Mouse (Mus musculus) cerebellum, adult 11-12 months (tissue): ENCODE data around the gene Gm20517.

Source experiments
- DNase-seq: peaks from one replicate; pipeline ENCODE4 v3.0.0; 2022

The Gm20517 gene

DNA sequence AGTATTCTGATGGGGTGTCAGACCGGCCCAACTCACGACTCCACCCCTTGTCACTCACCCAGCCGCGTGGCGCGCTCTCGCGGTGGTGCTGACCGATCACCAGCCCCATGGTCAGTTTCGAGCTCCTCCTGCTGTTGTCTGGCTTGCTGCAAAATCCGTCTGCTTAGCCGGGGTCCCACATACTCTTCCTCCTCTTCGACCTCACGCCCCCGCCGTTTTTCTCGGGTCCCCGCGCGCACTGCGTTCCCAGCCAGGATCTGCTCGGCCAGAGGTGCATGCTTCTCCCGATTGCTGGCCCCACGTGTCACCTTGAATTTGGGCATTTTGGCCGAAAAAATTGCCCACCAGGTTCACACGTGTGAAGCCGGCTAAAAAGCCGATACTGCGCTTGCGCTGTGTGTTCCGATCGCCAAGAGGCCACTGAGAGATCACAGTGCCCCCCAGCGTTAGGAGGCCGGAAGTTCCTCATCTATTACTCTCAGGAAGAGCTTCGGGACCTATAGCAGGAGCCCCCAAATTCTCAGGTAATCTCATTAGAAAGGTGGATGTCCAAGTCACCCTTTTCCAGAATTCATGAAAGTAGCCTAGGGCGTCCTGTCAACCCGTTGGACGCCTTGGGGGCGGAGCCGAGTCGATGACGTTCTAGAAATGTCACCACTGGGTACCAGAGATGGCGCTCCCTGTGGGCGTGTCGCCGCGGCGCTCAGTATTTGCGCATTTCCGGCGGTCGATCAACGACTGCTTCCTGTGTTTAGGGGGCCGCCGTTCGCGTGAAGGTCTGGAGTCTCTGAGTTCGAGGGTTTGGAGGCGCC is at the start of gene Gm20517, which contains the start of the genes Bysl and Med20:
Gene Gm20517, plus strand, starts transcription at position 741 of the 812 bp plus-strand sequence.
Gene Bysl, minus strand, starts transcription at position 644 of the 812 bp plus-strand sequence.
Gene Med20, plus strand, starts transcription at position 734 of the 812 bp plus-strand sequence.
- peak; percentile 96 for DNase-seq

DNA sequence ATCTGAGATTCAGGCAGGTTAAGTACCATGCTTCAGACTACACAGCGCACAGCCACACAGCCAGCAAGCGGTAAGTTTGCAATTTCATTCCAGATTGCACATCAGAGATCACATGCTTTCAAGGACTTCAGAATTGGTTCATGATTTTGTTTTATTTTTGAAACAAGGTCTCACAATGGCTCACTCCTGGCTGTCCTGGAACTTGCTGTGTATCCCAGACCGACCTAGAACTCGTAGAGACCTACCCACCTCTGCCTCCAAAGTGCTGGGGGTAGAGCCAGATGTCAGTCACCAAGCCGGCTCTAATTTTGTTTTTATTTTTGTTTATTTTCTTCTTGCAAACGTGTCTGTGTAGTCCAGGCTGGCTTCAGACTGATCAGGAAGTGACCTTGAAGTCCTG is 48.5 kb upstream of the Gm20517 start:
- DNase-seq = no peak

DNA sequence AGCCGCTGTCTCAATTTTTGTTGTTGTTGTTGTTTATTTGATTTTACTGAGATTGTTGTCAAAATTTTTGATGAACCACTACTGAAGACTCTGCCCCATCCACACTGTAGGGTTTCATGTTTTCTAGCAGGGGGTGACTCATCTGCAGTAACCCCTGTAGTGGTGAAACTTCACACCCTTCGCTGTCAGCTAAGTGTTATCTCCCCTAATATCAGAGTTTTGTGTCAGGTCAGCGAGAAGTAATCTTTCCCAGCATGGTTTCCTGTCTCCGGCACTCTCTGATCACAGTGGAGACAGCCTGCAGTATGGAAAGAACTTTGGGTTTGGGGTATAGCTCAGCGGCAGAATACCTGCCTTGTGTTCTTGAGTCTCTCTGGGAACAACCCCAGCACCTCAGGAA is 46.8 kb upstream of the Gm20517 start:
- no peak for DNase-seq

DNA sequence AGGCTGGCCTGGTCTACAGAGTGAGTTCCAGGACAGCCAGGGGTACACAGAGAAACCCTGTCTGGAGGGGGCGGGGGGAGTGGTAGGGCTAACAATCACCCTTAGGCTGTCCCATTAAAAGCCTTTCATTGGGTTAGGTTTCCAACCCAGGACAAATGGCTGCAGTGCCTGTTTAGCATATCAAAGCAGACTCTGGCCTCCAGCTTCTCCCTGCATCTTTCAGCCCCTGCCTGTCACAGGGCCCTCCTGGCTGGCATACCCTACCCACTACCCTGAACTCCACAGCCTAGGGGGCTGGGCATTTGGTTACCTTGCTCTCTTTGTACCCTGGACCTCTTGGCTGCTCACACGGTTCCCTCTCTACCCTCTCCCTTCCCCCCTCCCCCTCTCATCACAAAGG is 45.3 kb upstream of the Gm20517 start:
- no peak for DNase-seq

DNA sequence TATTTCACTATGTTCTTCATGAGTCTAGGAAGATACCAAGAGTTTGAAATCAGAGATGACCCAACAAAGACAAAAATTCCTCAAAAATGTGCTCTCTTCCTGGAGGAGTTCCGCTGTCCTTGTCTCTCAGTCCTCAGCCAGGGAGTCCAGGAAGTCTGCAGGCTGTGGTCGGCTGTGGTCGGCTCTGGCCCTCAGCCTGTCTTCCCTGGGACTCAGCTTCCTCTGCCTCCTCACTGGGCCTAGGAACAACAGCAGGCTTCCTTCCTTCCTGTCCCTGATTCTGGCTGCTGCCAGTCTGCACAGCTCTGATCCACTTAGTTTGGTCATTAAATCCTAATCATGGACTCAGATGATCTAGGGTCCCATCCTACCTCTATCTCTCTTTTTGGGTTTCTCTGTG is 44.1 kb upstream of the Gm20517 start:
- DNase-seq = no peak

DNA sequence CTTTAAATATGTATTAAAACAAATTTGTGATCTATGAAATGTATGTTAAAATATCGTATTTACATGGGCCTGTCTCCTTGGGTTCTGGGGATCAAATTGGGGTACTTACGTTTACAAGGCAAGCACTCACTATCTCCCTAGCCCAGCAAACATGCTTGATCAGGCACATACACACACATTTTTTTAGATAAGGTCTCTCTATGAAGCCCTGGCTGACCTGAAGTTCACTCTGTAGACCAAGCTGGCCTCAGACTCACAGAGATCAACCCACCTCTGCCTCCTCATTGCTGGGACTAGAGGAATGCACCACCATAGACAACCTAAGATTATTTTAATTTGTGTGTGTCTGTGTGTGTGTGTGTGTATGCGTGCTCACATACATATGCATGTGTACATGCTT is 43.0 kb upstream of the Gm20517 start:
- DNase-seq = no peak

DNA sequence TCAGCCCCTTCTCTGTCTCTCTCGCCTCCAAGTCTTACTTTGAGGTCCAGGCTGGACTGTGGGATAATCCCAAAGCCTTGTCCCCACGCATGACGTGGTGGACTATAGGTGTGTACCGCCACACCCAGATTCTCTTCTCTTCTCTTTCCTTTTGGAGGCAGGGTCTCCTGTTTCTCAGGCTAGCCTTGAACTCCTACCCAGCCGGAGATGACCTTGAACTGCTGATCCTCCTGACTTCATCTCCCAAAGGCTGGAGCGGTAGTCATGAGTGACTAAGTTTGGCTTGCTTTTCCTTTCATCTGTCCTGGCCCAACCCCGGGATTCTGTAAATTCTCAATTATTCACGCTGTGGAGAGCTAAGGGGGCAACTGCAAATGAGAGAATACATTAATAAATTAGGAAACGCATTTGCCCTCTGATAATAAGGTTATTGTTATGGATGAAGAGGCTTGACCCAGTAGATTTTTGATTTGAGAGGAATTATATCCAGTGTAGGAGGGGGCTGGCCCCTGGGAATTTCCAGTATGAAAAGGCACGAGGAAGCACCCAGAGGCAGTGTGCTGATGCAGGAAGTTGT is 42.4 kb upstream of the Gm20517 start:
- DNase-seq = no peak

DNA sequence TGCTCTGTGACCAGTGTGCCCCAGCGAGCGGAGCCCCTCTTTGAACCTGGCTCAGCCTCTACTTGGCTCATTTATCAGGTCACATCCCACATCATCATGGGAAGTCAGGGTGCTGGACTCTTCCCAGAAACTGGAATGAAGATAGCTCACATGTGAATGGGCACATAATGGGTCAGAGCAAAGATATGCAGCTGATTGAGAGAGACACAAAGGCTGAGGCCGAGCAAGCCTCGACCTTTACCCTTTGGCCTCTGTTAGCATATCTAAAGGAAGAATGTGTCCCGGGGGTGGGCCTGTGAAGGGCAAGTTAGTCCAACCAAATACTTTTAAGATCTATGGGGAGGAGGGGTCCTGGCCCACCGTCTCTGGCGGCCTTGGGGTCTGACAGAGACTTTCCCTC is 39.8 kb upstream of the Gm20517 start:
- DNase-seq = no peak

DNA sequence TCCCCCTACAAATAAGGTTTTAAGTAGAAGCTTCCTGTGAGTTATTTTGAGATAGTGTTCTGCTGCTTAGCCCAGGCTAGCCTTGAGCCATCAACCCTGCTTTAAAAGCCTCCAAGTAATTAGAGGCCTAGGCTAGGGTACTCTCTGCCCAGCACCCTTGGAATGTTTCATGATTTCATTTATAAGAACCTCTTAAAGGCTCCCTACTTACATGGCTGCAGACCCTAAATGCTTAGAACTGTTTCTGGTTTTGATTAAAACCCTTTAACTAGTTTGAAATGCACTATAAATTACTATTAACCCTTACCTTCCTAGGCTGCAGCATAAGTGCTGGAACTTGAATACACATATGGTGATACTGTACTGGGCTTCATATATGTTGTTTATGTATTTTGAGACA is 39.0 kb upstream of the Gm20517 start:
- no peak for DNase-seq

DNA sequence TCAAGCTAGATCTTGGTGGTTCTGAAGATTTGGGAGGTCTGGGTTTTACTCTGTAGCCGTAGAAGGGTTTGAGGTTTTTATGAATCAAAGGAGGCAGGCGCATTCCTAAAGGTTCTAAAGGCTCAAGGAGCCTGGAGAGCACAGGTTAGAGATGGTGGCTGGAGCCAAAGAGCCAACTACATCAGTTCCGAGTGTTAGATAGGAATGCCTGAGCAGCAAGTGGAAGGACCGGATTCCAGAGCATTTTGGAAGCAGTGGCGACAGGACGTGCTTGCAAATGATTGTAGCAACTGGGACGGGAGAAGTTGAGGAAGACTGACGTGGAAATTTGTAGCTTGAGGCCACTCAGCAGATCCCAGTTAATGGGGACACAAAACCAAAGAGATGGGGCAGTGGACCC is 37.4 kb upstream of the Gm20517 start:
- DNase-seq = no peak

DNA sequence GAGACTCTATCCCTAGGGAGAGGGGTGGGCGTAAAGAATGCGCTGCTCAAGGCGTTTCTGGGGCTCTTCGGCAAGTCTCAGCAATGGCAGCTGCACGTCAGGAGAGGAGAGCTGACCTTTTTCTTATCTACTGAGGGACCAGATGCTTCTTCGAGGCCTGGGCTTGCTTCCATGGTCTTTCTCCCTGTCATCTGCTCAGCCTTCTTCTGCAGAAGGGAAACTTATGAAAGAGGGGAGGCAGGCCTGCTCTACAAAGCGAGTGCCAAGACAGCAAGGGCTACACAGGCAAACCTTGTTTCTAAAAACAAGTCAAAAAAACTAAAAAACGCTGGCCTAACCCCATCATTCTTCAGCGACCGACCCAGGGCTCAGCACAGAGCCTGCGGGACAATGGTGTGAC is 36.6 kb upstream of the Gm20517 start:
- DNase-seq = no peak

DNA sequence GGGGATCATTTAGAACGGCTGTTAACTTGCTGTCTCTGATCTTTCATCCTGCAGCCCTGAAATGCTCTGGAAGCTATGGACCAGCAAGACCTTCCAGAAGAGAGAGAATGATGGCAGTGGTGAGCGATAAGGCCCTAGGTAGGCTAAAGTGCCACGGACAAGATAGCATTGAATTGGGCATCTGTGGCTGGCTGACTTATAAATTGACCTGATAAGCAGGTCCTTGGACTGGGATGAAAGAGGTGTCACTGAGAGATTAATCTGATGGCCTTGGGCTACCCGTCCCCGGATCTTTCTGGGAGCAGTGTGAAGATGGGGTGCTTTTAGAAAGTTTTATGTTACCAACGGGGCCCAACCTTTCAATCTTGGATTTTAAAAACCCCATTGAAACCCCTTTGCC is 32.7 kb upstream of the Gm20517 start:
- DNase-seq = no peak

DNA sequence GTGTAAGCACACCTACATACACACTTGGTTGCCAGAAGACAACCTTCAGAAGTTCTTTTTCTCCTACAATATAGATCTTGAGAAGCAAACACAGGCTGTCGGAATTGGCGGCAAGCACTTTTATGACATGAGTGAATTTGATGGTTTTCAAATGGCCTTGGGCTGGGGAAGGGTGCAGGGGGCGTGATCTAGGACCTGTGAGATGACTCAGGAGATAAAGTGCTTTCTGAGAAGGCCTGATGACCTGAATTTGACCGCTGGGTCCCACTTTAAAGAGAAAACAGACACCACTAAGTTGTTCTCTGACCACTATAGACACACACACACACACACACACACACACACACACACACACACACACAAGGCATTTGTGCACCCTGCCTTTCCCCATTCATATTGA is 30.4 kb upstream of the Gm20517 start:
- DNase-seq = no peak

DNA sequence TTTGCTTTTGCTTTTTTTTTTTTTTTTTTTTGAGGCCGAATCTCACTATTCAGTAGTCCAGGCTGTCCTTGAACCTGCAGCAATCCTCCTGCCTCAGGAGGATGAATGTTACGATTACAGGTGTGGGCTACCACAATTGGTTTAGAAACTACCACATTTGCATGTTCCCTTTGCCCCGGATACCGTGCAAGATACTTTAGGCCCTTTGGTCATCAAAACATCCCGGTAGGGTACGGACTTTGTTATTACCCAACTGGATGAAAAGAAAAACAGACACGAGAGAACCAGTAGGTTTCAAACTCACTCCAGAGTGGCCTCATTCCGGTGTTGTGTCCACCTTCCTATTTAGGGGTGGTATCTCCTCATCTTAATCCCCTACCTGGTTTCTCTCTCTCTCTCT is 22.9 kb upstream of the Gm20517 start:
- no peak for DNase-seq

DNA sequence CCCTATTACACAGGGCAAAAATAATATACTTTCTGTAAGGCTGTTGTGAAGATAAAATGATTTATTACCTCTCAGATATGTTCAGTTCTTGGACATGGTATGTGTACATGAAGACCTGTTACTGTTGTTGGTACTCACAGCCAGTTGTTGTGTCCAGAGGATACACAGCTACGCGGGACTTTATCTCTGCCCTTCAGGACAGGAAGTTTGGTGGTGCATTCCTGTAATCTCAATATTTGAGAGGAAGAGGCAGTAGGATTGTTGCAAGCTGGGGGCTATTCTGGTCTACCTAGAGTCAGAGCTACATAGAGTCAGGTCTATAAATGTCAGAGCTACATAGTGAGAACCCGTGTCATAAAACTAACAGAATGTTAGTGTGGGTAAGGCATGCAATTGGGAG is 20.3 kb upstream of the Gm20517 start:
- DNase-seq = no peak

DNA sequence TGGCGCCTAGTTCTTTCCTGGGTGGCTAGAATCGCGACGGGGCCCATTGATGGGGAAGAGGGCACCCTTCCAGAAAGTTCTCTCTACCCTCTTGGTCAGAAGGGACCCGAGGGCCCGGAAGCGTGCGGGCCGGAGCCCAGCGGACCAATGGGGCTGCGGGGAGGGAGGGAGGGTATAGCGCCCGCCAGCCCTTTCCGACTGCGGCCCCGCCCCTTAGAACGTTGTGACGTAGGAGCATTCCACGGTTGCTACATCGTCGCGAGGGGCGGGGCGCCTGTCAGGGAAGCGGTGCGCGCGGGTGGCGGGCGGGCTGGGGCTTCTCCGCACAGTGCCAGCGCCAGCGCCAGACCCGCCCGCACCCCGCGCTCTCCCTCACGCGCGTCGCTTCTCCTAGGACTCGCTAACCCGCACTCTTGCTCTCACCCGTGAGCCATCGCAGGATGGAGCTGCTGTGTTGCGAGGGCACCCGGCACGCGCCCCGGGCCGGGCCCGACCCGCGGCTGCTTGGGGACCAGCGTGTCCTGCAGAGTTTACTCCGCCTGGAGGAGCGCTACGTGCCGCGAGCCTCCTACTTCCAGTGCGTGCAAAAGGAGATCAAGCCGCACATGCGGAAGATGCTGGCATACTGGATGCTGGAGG is 18.1 kb upstream of the Gm20517 start:
- peak; percentile 87 for DNase-seq

DNA sequence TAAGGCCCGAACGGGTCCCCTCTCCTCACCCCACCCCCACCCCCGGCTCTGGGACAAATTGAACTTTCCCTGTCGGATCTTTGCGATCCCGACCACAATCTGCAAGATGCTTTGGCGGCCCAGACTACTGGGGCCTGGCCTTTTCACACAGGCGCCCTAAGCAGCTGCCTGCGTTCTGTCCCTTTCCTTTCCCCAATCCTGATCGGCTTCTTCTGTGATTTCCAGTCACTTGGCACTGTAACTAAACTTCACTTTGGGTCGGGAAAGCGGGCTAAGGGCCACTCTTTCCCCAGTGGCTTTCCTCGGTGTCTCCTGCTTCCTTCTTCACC is 17.6 kb upstream of the Gm20517 start:
- no peak for DNase-seq

DNA sequence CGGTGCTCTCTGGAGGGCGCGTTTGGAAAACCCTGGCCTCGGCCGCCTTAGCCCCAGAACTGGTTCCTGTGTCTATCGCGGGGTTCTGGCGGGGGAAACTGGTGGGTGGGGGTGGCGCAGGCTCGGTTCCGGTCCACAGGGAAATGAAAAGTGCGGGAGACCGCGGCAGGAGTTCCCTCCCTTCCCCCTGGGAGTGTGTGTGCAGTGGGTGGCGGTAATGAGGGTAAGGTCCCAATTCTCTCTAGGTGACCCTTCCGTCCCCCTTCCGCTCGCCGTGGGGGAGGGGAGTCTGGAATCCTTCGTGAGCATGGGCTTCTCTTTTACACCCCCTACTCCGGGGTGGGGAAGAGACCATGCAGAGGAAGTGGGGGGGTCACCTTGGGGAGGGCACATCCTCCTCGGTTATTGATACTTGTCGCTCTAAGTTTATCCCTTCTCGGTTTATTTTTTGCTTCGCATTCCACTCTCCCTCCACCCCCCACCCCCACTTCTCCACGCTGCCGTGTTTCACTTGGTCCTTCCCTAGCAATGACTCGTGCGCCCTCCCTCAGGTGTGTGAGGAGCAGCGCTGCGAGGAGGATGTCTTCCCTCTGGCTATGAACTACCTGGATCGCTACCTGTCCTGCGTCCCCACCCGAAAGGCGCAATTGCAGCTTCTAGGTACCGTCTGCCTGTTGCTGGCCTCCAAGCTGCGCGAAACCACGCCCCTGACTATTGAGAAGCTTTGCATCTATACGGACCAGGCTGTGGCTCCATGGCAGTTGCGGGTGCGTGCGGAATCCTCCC is 17.0 kb upstream of the Gm20517 start:
- DNase-seq = peak; percentile 59

DNA sequence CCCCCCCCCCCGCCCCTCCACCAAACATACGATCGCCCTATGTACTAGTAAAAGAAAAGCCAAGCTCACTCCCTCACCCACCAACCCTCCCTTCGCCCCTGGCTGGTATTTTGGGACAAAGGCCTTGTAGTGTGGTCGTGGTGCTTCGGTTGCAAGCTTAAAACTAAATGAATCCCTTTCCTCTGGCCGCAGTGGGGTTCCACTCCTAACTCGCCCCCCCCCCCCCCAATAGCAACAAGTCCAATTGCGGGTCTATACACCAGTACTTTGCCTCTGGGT is 16.5 kb upstream of the Gm20517 start:
- DNase-seq = no peak

DNA sequence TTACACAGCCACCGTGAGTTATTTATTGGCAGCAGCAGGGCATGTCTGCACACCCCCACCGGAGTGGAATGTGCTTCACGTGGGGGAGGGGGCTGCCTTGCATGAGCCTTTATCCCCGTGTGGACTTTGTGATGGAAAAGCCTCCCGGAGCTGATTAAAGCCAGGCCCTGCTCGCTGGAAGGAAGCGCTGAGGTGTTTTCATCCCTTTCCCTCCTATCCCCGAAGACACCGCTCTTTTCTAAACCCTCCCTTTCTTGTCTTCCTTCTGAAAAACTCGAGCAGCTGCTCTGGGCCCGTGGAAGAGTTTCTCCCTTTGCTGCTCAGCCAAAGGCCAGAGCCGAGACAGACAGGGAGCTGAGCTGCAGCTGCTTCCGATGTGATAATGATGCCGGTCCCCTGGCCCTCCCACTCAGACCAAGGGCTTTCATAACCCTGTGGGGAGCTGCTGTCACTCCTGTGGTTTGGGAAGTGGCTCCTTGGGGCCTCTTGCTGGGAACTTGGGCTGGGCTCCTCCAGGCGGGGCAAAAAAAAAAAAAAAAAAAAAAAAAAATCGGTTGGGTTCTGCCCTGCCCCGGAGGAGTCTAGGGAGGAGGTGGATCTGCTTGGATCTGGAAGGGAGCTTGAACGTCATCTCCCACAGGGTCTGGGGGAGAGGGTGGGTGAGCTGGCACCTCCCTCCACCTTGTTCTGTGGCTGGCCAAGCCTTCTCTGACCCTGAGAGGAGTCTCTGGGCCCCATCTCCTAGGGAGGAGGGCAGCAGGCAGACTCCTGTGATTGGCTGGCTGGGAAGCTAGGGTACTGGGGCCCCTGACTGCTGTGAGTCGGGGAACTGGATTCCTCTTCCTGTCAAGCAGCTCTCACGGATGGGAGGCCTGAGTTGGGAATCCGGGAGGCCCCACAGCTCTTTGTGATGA is 15.9 kb upstream of the Gm20517 start:
- DNase-seq = no peak

DNA sequence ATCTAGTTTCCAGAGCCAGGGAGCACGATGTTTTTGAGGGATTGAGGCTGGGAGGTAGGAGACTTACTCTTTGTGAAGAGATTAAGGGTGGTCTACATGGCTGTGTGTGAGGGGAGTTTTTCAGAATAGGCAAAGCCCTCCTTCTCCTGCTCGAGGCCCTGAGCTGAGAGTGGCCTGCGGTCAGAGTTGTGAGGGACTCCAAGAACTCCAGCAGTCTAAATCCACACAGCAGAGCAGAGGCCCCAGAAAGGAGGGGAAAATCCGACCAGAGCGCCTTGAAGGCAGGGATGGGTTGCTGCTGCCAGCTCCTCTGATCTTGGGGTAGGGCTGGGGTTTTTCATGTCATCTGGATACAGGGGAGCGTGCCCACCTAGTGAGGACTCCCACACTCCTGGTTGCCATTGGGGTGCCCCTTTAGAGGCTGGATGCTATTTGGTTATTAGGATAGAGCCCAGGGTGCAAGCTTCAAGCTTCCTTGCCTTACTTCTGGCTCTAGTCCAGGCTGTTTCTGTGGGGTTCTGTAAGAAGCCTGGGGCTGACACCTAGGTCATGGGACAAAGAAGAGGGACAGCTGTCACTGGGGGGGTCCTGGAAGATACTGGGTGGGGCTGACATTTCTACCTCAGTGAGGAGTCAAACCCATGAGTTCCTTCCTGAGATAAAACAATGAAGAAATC is 15.1 kb upstream of the Gm20517 start:
- no peak for DNase-seq

DNA sequence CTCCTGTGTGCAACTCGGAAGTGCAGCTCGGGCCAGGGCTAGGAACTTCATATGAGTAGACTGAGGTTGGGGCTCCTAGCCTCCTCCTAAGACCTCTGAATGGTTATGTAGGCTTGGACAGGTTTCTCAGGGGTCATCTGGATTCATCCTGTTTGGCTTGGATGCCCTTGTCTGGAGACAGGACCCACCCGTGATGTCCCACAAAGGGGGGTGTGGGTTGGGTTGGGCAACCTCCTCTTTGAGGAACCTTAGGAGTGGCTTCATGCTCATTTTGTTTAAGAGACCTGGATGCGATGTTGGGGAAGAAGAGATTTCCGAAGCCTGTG is 14.6 kb upstream of the Gm20517 start:
- DNase-seq = no peak
